Mouse (Mus musculus): Measurements from ENCODE around the gene Bpifb3. TPM values are rescaled to one million over a fixed set of nuclear protein-coding genes. Genes with fewer than 3 reads are reported as not detected.

Bpifb3 gene
- polyA plus RNA-seq, 1 experiment from 2014 or later = not detected

- H3K9ac ChIP-seq (ENCODE audit: low read depth, low read length) = no peak overlapping the region
- no peak for ATAC-seq (ENCODE audit: low FRiP score, low TSS enrichment)
- no peak overlapping the region for H3K27ac ChIP-seq (ENCODE audit: low read depth, low read length)
- no peak overlapping the region for H3K4me2 ChIP-seq (replicated peaks; ENCODE audit: low read depth, low read length)
- H3K27me3 ChIP-seq (ENCODE audit: control insufficient read depth, insufficient read depth, low read length) = no peaks in the 10 kb centered on the region
- no peaks in the 10 kb centered on the region for H3K9me3 ChIP-seq (ENCODE audit: control insufficient read depth, low read length)
- H3K36me3 ChIP-seq (ENCODE audit: control insufficient read depth, insufficient read depth, low read length) = no peaks in the 10 kb centered on the region
- WGBS = 66% methylated on average over 4 of the region's 4 CpGs
- no peak overlapping the region for H3K4me3 ChIP-seq (ENCODE audit: low read length)
- no peaks in the 10 kb centered on the region for H3K4me1 ChIP-seq (ENCODE audit: control insufficient read depth, insufficient read depth, low read length)
Measured at GRCm38 (mm10) chr2:153962821-153963331, 44.8 kb downstream of the Bpifb3 start.

GRCm38 (mm10) chr2:153963334-153963733, 45.3 kb downstream of the Bpifb3 start:
- Histone ChIP-seq H3K36me3 (ENCODE audit: control insufficient read depth, insufficient read depth, low read length) (no peaks in the 10 kb centered on the region), H3K9ac (ENCODE audit: low read depth, low read length) (no peak overlapping the region), H3K9me3 (ENCODE audit: control insufficient read depth, low read length) (no peaks in the 10 kb centered on the region), H3K4me2 (replicated peaks; ENCODE audit: low read depth, low read length) (no peak overlapping the region), H3K27me3 (ENCODE audit: control insufficient read depth, insufficient read depth, low read length) (no peaks in the 10 kb centered on the region), H3K27ac (ENCODE audit: low read depth, low read length) (no peak overlapping the region), H3K4me1 (ENCODE audit: control insufficient read depth, insufficient read depth, low read length) (no peaks in the 10 kb centered on the region), H3K4me3 (ENCODE audit: low read length) (no peak overlapping the region)
- 88% methylated on average over 1 of the region's 1 CpGs for WGBS
- ATAC-seq (ENCODE audit: low FRiP score, low TSS enrichment) = no peak

GRCm38 (mm10) chr2:153970221-153970620, 52.2 kb downstream of the Bpifb3 start:
- Histone ChIP-seq H3K4me3 (ENCODE audit: low read length) (no peak overlapping the region), H3K27me3 (ENCODE audit: control insufficient read depth, insufficient read depth, low read length) (no peaks in the 10 kb centered on the region), H3K9me3 (ENCODE audit: control insufficient read depth, low read length) (no peaks in the 10 kb centered on the region), H3K36me3 (ENCODE audit: control insufficient read depth, insufficient read depth, low read length) (no peaks in the 10 kb centered on the region), H3K4me2 (replicated peaks; ENCODE audit: low read depth, low read length) (no peak overlapping the region), H3K4me1 (ENCODE audit: control insufficient read depth, insufficient read depth, low read length) (no peaks in the 10 kb centered on the region), H3K27ac (ENCODE audit: low read depth, low read length) (no peak overlapping the region), H3K9ac (ENCODE audit: low read depth, low read length) (no peak overlapping the region)
- ATAC-seq (ENCODE audit: low FRiP score, low TSS enrichment) = no peak
- WGBS = 86% methylated on average over 5 of the region's 5 CpGs

DNA sequence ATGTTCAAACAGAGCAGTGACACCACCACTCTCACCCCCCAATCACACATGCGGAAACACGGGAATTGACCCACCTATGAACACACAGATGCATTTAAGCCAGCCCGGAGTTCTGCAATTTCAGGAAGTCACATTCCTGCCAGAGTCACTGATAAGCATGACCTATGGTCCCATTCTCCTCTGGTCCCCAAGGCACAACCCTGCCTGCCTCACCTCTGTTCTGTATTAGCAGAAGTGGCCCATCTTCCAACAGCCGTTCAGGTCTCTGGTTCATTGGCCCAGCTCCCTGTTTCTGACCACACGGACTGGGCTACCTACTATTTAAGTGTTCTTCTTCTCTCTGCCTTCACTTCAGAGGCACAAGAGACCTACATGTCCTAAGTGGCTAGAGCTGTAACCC, 56.6 kb downstream of the Bpifb3 start, which contains the start of gene Bpifa6:
Gene Bpifa6, plus strand, starts transcription at position 364 of the 400 bp plus-strand sequence.
- 77% methylated on average over 5 of the region's 5 CpGs for WGBS
- H3K9ac ChIP-seq (ENCODE audit: low read depth, low read length) = no peak within 1 kb of the TSS
- ATAC-seq (ENCODE audit: low FRiP score, low TSS enrichment) = no peak
- H3K4me2 ChIP-seq (replicated peaks; ENCODE audit: low read depth, low read length) = no peak within 1 kb of the TSS
- H3K4me1 ChIP-seq (ENCODE audit: control insufficient read depth, insufficient read depth, low read length) = no peaks in the 10 kb centered on the region
- H3K27me3 ChIP-seq (ENCODE audit: control insufficient read depth, insufficient read depth, low read length) = no peaks in the 10 kb centered on the region
- H3K4me3 ChIP-seq (ENCODE audit: low read length) = no peak within 1 kb of the TSS
- H3K9me3 ChIP-seq (ENCODE audit: control insufficient read depth, low read length) = no peaks in the 10 kb centered on the region
- no peaks in the 10 kb centered on the region for H3K36me3 ChIP-seq (ENCODE audit: control insufficient read depth, insufficient read depth, low read length)
- no peak within 1 kb of the TSS for H3K27ac ChIP-seq (ENCODE audit: low read depth, low read length)

Other genes with a start within 250 kb of the Bpifb3 start
- gene Dnmt3c, start 221.6 kb upstream of the Bpifb3 start, polyA plus RNA-seq (2014; fragmentation: Nextera tagmentation; extraction: Ambion mirVana) = not detected in 2 replicates
- gene Mapre1, start 177.0 kb upstream of the Bpifb3 start, polyA plus RNA-seq (2014; fragmentation: Nextera tagmentation; extraction: Ambion mirVana) = 203 and 243 TPM in 2 replicates
- not detected in 2 replicates for gene Efcab8, start 138.3 kb upstream of the Bpifb3 start, polyA plus RNA-seq (2014; fragmentation: Nextera tagmentation; extraction: Ambion mirVana)
- gene Sun5, start 47.1 kb upstream of the Bpifb3 start, polyA plus RNA-seq (2014; fragmentation: Nextera tagmentation; extraction: Ambion mirVana) = not detected in 2 replicates
- not detected in 2 replicates for gene Bpifb2, start 43.2 kb upstream of the Bpifb3 start, polyA plus RNA-seq (2014; fragmentation: Nextera tagmentation; extraction: Ambion mirVana)
- gene Bpifb6, start 17.8 kb upstream of the Bpifb3 start, polyA plus RNA-seq (2014; fragmentation: Nextera tagmentation; extraction: Ambion mirVana) = not detected in 2 replicates
- not detected in 2 replicates for gene Bpifb4, start 20.0 kb downstream of the Bpifb3 start, polyA plus RNA-seq (2014; fragmentation: Nextera tagmentation; extraction: Ambion mirVana)
- not detected in 2 replicates for gene Bpifa6, start 56.7 kb downstream of the Bpifb3 start, polyA plus RNA-seq (2014; fragmentation: Nextera tagmentation; extraction: Ambion mirVana)
- not detected in 2 replicates for gene Bpifa2, start 90.0 kb downstream of the Bpifb3 start, polyA plus RNA-seq (2014; fragmentation: Nextera tagmentation; extraction: Ambion mirVana)
- not detected in 2 replicates for gene Bpifa3, start 212.1 kb downstream of the Bpifb3 start, polyA plus RNA-seq (2014; fragmentation: Nextera tagmentation; extraction: Ambion mirVana)
- not detected in 2 replicates for gene Bpifa1, start 224.7 kb downstream of the Bpifb3 start, polyA plus RNA-seq (2014; fragmentation: Nextera tagmentation; extraction: Ambion mirVana)
- not detected in 2 replicates for gene Bpifa5, start 244.4 kb downstream of the Bpifb3 start, polyA plus RNA-seq (2014; fragmentation: Nextera tagmentation; extraction: Ambion mirVana)